Mouse (Mus musculus): ENCODE results near the gene A530016L24Rik. TPM values are rescaled to one million over a fixed set of nuclear protein-coding genes. Genes with fewer than 3 reads are reported as not detected.
A peak's percentile ranks its signal among the peaks of the same experiment; 100 is the strongest.

A530016L24Rik gene
- polyA plus RNA-seq, 1 experiment from 2014 or later, result 0.13 TPM

DNA sequence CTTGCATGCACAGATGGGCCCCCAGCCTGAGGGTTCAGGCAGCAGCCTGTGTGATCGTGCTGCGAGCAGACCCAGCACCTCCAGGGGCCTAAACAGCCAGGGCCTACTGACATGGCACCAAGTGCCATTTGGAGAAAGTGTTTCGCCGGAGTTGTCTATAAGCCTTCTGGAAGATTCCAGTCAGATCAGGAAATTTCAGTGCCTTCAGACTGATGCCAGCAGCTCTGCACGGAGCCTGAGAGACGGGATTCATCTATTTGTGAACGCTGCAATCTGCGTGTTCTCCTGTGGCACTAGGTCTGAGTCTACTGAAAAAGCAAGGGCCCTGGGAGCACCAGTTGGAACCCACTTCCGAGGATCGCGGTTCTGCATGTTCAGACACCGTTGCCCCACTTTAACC, 51.1 kb downstream of the A530016L24Rik start:
- Histone ChIP-seq H3K4me3 (no peak overlapping the region), H3K9me3 (no peaks in the 10 kb centered on the region), H3K4me2 (replicated peaks) (no peak overlapping the region), H3K27me3 (replicated peaks) (0 out of 2 replicates have a peak, but pooled peaks cover 6% of the 10 kb centered on the region), H3K36me3 (no peaks in the 10 kb centered on the region), H3K4me1 (peaks cover 31% of the 10 kb centered on the region), H3K27ac (no peak overlapping the region), H3K9ac (no peak overlapping the region)
- ATAC-seq (ENCODE audit: low FRiP score, low read depth), result no peak
- 91% methylated on average over 12 of the region's 12 CpGs for WGBS

DNA sequence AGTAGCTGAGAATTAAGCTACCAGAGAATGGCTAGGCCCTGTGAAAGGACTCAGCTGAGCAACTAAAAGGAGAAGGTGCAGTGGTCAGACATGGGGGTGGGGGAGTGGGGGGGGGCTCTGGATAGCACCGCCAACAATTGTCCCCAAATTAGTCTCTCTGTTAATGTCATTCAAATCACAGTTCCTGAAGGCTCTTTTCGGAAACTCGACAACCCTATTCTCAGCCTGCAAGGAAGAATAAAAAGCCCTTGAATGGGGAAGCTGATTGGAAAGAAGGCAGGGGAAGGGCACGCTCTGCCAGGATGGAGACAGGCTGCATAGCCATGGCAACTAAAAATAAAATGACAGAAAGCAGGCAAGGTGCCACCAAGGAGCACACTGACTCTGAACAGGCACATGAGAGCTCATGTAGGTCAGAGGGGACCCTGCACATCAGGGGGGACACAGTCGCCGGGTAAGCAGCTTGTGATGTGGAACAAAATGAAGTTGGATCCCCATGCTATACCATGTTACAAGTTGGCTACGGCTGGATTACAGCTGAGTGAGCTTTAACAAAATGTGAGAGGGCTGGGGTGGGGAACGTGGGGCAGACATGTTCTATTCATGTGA, 52.3 kb downstream of the A530016L24Rik start:
- H3K27ac ChIP-seq, result no peak overlapping the region
- 0 out of 2 replicates have a peak, but pooled peaks cover 6% of the 10 kb centered on the region for H3K27me3 ChIP-seq (replicated peaks)
- no peaks in the 10 kb centered on the region for H3K9me3 ChIP-seq
- no peak for ATAC-seq (ENCODE audit: low FRiP score, low read depth)
- no peak overlapping the region for H3K4me3 ChIP-seq
- H3K9ac ChIP-seq, result no peak overlapping the region
- H3K4me2 ChIP-seq (replicated peaks), result 0 out of 2 replicates have a peak overlapping the region, but pooled peaks have one; percentile 7
- no peaks in the 10 kb centered on the region for H3K36me3 ChIP-seq
- H3K4me1 ChIP-seq, result peaks cover 37% of the 10 kb centered on the region
- WGBS, result 25% methylated on average over 8 of the region's 8 CpGs

DNA sequence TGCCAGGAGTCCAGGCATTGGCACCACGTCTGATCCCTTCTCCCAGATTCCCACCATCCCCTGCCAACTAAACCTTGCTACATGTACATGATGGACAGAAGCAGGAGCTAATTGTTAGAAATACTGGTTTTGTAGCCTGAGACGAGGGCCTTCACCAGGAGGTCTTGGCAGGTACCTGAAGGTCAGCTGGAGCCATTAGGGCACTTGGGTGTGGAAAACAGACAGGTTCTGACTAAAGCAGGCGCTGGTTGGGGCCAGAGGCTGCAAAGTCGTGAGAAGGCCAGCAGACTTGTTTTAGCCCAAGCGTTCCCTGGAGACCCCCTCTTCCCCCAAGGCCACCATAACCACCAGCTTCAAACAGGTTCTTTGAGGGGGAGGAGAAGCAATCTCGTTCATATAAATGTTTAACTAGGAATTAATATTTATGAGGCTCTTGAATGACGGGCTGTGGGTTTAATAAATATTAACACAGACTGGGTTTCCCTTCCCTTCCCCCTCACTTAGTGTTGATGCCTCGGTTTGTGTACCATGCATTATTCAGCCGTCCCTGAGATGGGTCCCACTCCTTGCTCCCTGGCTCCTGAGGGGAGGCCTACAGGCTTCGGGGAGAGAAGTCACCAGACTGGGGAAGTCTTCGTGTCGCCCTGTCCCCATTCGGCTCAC, 53.1 kb downstream of the A530016L24Rik start:
- Histone ChIP-seq H3K27me3 (replicated peaks) (0 out of 2 replicates have a peak, but pooled peaks cover 6% of the 10 kb centered on the region), H3K36me3 (no peaks in the 10 kb centered on the region), H3K4me2 (replicated peaks) (peak overlapping the region; percentile 19; the same call in 1 of the 2 replicates), H3K9ac (0 out of 2 replicates have a peak overlapping the region, but pooled peaks have one; percentile 8), H3K27ac (no peak overlapping the region), H3K4me1 (peaks cover 37% of the 10 kb centered on the region), H3K9me3 (no peaks in the 10 kb centered on the region), H3K4me3 (no peak overlapping the region)
- peak; percentile 46; the same call in 1 of the 2 replicates for ATAC-seq (ENCODE audit: low FRiP score, low read depth)
- WGBS, result 53% methylated on average over 13 of the region's 13 CpGs

DNA sequence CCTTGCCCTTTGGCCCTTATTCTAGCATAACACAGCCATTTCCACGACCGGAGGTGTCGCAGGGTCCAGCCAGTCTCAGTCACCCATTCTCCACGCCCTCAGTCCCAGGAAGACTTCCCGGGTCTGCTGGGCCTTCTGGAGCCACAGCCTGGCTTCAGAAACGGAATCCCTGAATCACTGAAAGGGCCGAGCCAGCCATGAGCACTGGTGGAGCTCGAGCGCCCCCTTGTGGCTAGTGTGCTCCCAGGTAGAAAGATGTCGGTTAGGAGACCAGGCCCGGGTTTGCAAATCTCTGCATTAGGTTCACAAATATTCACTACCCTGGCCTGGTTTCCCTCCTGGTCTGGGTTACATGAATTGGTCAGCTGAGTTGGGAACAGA, 53.7 kb downstream of the A530016L24Rik start:
- WGBS, result 4% methylated on average over 11 of the region's 11 CpGs
- peak; percentile 61; the same call in 1 of the 2 replicates for ATAC-seq (ENCODE audit: low FRiP score, low read depth)
- H3K4me1 ChIP-seq, result peaks cover 37% of the 10 kb centered on the region
- 0 out of 2 replicates have a peak, but pooled peaks cover 6% of the 10 kb centered on the region for H3K27me3 ChIP-seq (replicated peaks)
- H3K4me3 ChIP-seq, result no peak overlapping the region
- peak overlapping the region; percentile 19; the same call in 1 of the 2 replicates for H3K4me2 ChIP-seq (replicated peaks)
- 0 out of 2 replicates have a peak overlapping the region, but pooled peaks have one; percentile 8 for H3K9ac ChIP-seq
- H3K27ac ChIP-seq, result no peak overlapping the region
- H3K9me3 ChIP-seq, result no peaks in the 10 kb centered on the region
- no peaks in the 10 kb centered on the region for H3K36me3 ChIP-seq

DNA sequence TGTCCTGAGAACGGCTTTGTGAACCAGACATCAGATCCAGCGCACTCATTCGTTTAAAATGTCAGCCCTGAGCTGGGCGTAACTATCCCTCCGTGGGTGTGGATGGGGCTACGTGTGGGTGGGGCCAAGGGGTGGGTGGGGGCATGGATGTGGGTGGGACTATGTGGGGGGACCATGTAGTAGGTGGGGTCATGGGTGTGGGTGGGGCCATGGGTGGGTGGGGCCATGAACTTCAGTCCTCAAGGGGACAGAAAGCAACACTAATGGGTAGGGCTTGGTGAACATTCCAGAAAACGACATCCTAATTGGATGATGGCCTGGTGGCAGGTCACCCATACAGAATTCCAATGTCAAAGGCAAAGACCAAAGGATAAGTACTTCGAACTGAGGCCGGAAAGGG, 54.7 kb downstream of the A530016L24Rik start:
- 0 out of 2 replicates have a peak, but pooled peaks cover 6% of the 10 kb centered on the region for H3K27me3 ChIP-seq (replicated peaks)
- peaks cover 37% of the 10 kb centered on the region for H3K4me1 ChIP-seq
- no peak overlapping the region for H3K9ac ChIP-seq
- H3K4me2 ChIP-seq (replicated peaks), result no peak overlapping the region
- ATAC-seq (ENCODE audit: low FRiP score, low read depth), result no peak
- no peak overlapping the region for H3K27ac ChIP-seq
- no peak overlapping the region for H3K4me3 ChIP-seq
- no peaks in the 10 kb centered on the region for H3K36me3 ChIP-seq
- no peaks in the 10 kb centered on the region for H3K9me3 ChIP-seq
- 71% methylated on average over 9 of the region's 9 CpGs for WGBS

DNA sequence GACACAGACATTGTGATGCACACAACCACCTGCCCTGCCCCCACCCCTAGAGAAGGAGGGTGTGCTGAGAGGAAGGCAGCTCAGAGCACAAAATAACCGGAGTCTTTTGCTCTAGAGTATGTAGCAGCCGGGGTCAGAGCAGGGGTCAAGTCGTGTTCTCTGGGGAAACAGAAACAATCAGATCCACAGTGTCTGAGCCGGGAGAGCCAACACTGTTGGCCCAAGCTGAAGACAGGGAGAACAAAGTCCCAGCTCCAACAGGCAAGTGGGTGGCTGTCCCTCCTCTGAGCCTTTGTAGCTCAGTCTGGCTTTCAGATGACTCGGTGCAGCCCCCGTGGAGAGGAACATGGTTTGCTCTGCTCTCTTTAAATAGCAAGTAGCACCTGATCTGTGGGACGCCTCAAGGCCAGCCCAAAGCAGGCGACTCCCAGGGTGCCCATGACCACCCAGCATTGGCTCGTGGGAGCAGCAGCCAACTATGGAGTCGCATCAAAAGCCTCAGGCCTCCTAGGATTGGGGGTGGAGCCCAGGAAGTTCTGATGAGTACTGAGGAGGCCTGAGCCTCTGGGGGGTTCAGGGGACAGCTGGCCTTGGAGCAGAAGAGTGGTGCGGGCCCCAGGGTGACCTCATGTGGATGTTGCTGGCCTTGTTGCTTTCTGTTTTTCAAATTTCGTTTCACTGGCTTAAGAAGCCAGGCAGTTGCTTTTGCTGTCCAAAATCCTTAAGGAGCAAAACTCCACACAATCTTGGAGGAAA, 55.9 kb downstream of the A530016L24Rik start:
- WGBS, result 30% methylated on average over 12 of the region's 12 CpGs
- no peak for ATAC-seq (ENCODE audit: low FRiP score, low read depth)
- no peak overlapping the region for H3K27ac ChIP-seq

DNA sequence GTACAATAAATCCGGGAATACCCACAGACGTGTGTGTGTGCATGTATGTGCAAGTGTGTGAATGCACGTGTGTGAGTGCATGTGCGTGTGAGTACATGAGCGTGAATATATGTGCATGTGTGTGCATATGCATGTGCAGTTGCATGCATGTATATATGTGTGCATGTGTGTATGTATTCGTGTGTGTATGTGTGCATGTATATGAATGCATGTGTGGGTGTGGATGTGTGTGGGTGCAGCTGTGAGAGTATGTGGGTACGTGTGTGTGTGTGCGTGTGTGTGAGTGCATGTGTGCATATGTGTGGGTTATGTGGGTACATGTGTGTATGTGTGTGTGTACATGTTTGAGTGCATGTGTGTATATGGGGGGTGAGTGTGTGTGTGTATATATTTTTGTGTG, 56.9 kb downstream of the A530016L24Rik start:
- 0 out of 2 replicates have a peak, but pooled peaks cover 6% of the 10 kb centered on the region for H3K27me3 ChIP-seq (replicated peaks)
- 88% methylated on average over 8 of the region's 8 CpGs for WGBS
- no peak overlapping the region for H3K4me3 ChIP-seq
- H3K27ac ChIP-seq, result no peak overlapping the region
- H3K9ac ChIP-seq, result no peak overlapping the region
- peaks cover 30% of the 10 kb centered on the region for H3K4me1 ChIP-seq
- no peaks in the 10 kb centered on the region for H3K9me3 ChIP-seq
- ATAC-seq (ENCODE audit: low FRiP score, low read depth), result no peak
- H3K4me2 ChIP-seq (replicated peaks), result no peak overlapping the region
- H3K36me3 ChIP-seq, result no peaks in the 10 kb centered on the region

More for the DNA sequence above, 55.9 kb downstream of the A530016L24Rik start:
- Histone ChIP-seq H3K4me3 (no peak overlapping the region), H3K9me3 (no peaks in the 10 kb centered on the region), H3K4me1 (peaks cover 37% of the 10 kb centered on the region), H3K4me2 (replicated peaks) (no peak overlapping the region), H3K9ac (0 out of 2 replicates have a peak overlapping the region, but pooled peaks have one; percentile 5), H3K27me3 (replicated peaks) (0 out of 2 replicates have a peak, but pooled peaks cover 6% of the 10 kb centered on the region), H3K36me3 (no peaks in the 10 kb centered on the region)

DNA sequence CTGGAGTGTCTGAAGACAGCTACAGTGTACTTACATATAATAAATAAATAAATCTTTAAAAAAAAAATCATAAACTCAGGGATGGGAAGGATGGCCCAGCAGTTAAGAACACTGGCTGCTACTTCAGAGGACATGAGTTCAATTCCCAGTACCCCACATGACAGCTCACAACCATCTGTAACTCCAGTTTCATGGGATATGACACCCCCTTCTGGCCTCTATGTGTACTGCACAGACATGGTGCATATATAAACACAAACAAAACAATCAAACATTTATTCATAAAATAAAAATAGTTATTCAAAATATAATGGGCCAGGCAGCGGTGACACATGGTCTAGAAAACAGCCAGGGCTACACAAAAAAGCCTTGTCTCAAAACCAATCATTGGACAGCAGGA, 60.0 kb downstream of the A530016L24Rik start:
- H3K36me3 ChIP-seq, result no peaks in the 10 kb centered on the region
- 93% methylated on average over 1 of the region's 1 CpGs for WGBS
- no peak for ATAC-seq (ENCODE audit: low FRiP score, low read depth)
- no peak overlapping the region for H3K4me2 ChIP-seq (replicated peaks)
- no peaks in the 10 kb centered on the region for H3K9me3 ChIP-seq
- no peak overlapping the region for H3K4me3 ChIP-seq
- H3K4me1 ChIP-seq, result peaks cover 31% of the 10 kb centered on the region
- no peak overlapping the region for H3K27ac ChIP-seq
- 0 out of 2 replicates have a peak, but pooled peaks cover 3% of the 10 kb centered on the region for H3K27me3 ChIP-seq (replicated peaks)
- no peak overlapping the region for H3K9ac ChIP-seq

Other genes with a start within 250 kb of the A530016L24Rik start
- gene Tmem179, start 27.3 kb downstream of the A530016L24Rik start, polyA plus RNA-seq (2016; fragmentation: Nextera tagmentation; extraction: Ambion mirVana), result 16.4 and 17.9 TPM in 2 replicates
- 1.1 and 2.2 TPM in 2 replicates for gene Inf2, start 99.3 kb downstream of the A530016L24Rik start, polyA plus RNA-seq (2016; fragmentation: Nextera tagmentation; extraction: Ambion mirVana)
- gene Adssl1, start 130.6 kb downstream of the A530016L24Rik start, polyA plus RNA-seq (2016; fragmentation: Nextera tagmentation; extraction: Ambion mirVana), result 3.2 and 3.7 TPM in 2 replicates
- gene Siva1, start 155.2 kb downstream of the A530016L24Rik start, polyA plus RNA-seq (2016; fragmentation: Nextera tagmentation; extraction: Ambion mirVana), result 108 and 130 TPM in 2 replicates
- 184 and 201 TPM in 2 replicates for gene Akt1, start 185.4 kb downstream of the A530016L24Rik start, polyA plus RNA-seq (2016; fragmentation: Nextera tagmentation; extraction: Ambion mirVana)
- gene Zbtb42, start 189.4 kb downstream of the A530016L24Rik start, polyA plus RNA-seq (2016; fragmentation: Nextera tagmentation; extraction: Ambion mirVana), result 4.0 and 5.4 TPM in 2 replicates
- gene Cep170b, start 231.0 kb downstream of the A530016L24Rik start, polyA plus RNA-seq (2016; fragmentation: Nextera tagmentation; extraction: Ambion mirVana), result 22.2 and 23.2 TPM in 2 replicates

Data from neural tube, embryonic 12.5 days (tissue).